Mouse (Mus musculus): Measurements from ENCODE around the gene Rgs12. TPM values are rescaled to one million over a fixed set of nuclear protein-coding genes. Genes with fewer than 3 reads are reported as not detected.

The Rgs12 gene
- total and polyA plus RNA-seq, 3 experiments: 13.1 to 26.2 (median 16.5) TPM

DNA sequence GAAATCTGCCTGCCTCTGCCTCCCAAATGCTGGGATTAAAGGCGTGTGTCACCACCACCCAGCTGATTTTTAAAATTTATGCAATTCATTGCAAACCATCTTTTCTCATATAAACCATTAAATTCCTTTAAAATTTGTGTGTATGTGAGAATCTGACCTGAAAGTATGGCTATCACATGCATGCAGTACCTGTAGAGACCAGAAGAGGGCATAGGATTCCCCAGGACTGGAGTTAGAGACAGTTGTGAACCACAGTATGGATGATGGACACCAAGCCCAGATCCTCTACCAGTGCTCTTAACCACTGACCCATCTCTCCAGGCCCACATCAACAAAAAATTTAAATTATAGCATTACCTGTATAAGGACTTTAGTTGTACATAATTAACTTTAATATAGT lies 15.8 kb upstream of the Rgs12 start:
- peaks cover 15% of the 10 kb centered on the region for H3K4me1 ChIP-seq (ENCODE audit: control insufficient read depth, insufficient read depth, low read length)
- H3K79me2 ChIP-seq (replicated peaks; ENCODE audit: control insufficient read depth, insufficient read depth, low read length): no peaks in the 10 kb centered on the region
- H3K9ac ChIP-seq (ENCODE audit: low read depth, low read length): no peak overlapping the region
- WGBS: 93% methylated on average over 1 of the region's 1 CpGs
- DNase-seq: no peak
- H3K27me3 ChIP-seq (ENCODE audit: control insufficient read depth, insufficient read depth, low read length): no peaks in the 10 kb centered on the region
- peaks cover 3% of the 10 kb centered on the region; the same call in 1 of the 2 replicates for H3K36me3 ChIP-seq (ENCODE audit: control insufficient read depth, insufficient read depth, low read length)
- H3K4me3 ChIP-seq: no peak overlapping the region
- intact Hi-C loops (cut with DNase I): loop anchor here (2.0 kb wide), 1 partner anchor 35 kb away; no protein-coding TSS in a partner anchor
- no peak overlapping the region for H3K27ac ChIP-seq
- TF ChIP-seq POLR2A (IDR thresholded peaks at IDR 0.05; ENCODE audit: insufficient read depth, low read depth, low read length): no peak
- peak; percentile 62 for TF ChIP-seq CTCF (IDR thresholded peaks at IDR 0.05)

DNA sequence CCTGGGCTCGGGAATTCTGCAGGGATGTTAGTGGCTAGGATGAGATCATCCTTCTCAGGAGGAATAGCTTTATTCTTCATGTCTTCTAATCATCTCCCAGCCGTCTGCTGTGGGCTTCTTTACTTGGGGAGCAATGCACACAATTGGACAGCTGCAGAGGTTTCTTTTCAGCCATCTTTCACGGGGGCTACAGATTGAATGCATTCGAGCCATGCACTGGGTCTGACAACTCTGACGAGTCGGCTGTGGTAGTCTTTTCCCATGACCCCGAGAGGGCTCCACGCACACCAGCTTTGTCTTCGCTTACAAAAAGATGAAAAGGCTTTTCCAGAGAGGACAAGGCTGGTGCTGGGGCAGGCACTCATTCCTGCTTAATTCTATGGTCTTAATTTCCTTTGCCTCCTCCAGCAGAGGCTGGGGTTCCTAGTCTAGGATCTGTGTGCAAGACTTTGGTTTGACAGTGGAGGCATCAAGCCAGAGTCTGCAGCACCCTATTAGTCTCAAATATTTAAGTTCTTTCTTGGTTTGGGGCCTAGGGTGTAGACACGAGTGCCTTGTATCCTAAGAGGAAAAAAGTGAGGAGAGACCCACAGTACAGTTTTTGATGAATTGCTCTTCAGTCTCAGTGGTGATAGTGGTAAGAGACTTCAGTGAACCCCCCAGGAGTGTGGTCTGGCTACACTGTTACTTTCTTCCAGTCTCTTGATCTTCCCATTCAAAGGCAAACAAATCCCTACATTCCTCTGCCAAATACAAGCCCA lies 7.4 kb upstream of the Rgs12 start:
- Histone ChIP-seq H3K4me1 (ENCODE audit: control insufficient read depth, insufficient read depth, low read length) (no peaks in the 10 kb centered on the region), H3K27me3 (ENCODE audit: control insufficient read depth, insufficient read depth, low read length) (no peaks in the 10 kb centered on the region), H3K9ac (ENCODE audit: low read depth, low read length) (no peak overlapping the region), H3K4me3 (no peak overlapping the region), H3K79me2 (replicated peaks; ENCODE audit: control insufficient read depth, insufficient read depth, low read length) (no peaks in the 10 kb centered on the region), H3K36me3 (ENCODE audit: control insufficient read depth, insufficient read depth, low read length) (no peaks in the 10 kb centered on the region), H3K27ac (no peak overlapping the region)
- 81% methylated on average over 10 of the region's 10 CpGs for WGBS
- intact Hi-C loops (cut with DNase I): no loop called here
- TF ChIP-seq EP300 (IDR thresholded peaks at IDR 0.05; ENCODE audit: insufficient read depth, low read depth, low read length) (no peak), POLR2A (IDR thresholded peaks at IDR 0.05; ENCODE audit: insufficient read depth, low read depth, low read length) (no peak), CTCF (IDR thresholded peaks at IDR 0.05) (no peak)
- no peak for DNase-seq

DNA sequence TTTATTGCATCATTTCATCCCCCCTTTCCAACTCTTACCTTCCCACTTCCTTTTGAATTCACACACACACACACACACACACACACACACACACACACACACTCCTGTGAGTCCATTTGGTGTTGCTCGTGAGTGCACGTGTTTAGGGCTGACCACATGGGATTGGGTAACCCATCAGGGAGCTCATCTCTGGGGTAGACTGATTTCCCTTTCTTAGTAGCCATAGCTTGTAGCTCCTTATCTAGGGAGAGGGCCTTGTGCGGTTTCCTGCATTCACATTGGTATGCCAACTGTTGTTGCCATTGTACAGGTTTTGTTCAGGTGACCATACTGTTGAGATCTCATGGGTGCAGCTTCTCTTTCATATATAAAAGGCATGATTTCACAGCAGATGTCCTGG lies 5.8 kb upstream of the Rgs12 start:
- intact Hi-C loops (cut with DNase I): no loop called here

DNA sequence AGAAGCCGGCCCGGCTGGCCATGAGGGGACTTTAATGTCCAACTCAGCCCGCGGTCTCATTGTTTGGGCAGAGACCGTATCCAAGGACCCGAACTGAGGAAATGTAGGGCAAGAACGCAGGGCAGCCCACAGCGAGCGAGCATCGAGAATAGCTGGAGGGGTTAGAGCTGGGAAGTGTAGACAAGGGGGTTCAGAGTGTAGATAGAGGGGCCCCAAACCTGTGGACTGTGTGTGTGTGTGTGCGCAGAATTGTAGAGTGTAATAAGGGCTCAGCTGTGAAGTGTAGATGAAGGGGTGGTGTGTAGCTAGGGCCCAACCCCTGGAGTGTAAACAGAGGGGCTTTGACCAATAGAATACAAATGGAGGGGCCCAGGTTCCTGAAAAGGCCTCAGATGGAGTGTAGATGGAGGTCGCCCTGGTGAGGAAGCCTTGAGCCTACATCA lies 545 bp downstream of the Rgs12 start:
- no peak for DNase-seq
- WGBS: 8% methylated on average over 12 of the region's 12 CpGs
- intact Hi-C loops (cut with DNase I): no loop called here

More for the DNA sequence above, 5.8 kb upstream of the Rgs12 start:
- Histone ChIP-seq H3K79me2 (replicated peaks; ENCODE audit: control insufficient read depth, insufficient read depth, low read length) (no peaks in the 10 kb centered on the region), H3K27me3 (ENCODE audit: control insufficient read depth, insufficient read depth, low read length) (no peaks in the 10 kb centered on the region), H3K9ac (ENCODE audit: low read depth, low read length) (no peak overlapping the region), H3K27ac (no peak overlapping the region), H3K36me3 (ENCODE audit: control insufficient read depth, insufficient read depth, low read length) (no peaks in the 10 kb centered on the region), H3K4me3 (no peak overlapping the region), H3K4me1 (ENCODE audit: control insufficient read depth, insufficient read depth, low read length) (no peaks in the 10 kb centered on the region)
- TF ChIP-seq POLR2A (IDR thresholded peaks at IDR 0.05; ENCODE audit: insufficient read depth, low read depth, low read length) (no peak), CTCF (IDR thresholded peaks at IDR 0.05) (no peak), EP300 (IDR thresholded peaks at IDR 0.05; ENCODE audit: insufficient read depth, low read depth, low read length) (no peak)
- 74% methylated on average over 3 of the region's 3 CpGs for WGBS
- no peak for DNase-seq

DNA sequence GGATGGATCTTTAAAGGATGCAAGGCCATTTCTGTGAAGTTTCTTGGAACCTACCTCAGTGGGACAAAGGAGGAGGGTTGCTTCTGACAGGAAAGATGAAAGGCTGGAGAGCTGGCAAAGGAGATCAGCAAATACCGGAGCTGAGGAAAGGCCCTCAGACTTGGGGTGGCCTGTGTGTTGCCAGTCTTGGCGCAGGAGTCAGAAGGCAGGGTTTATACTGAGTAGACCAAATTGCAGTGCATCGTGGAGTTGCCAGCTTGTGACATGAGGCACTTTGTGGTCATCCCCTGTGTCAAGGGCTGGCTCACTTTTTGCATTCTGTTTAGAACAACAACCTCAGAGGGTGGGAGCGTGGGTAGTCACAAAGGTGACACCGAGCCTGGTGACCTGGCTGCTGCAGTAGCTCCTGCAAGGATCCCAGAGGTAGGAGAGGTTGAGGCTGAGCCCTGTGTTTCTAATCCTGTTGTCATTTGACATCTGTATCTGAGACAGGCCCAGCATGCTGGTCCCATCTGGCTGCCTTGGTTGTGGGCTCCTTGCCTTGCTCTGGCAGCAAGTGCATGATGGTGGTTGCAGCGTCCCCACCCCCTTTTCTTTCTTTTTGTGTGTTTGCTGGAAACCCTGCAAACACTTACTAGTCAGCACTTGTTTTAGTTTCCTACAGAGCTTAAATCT lies 1.4 kb downstream of the Rgs12 start:
- WGBS: 66% methylated on average over 6 of the region's 6 CpGs
- H3K36me3 ChIP-seq (ENCODE audit: control insufficient read depth, insufficient read depth, low read length): no peaks in the 10 kb centered on the region
- no peaks in the 10 kb centered on the region for H3K27me3 ChIP-seq (ENCODE audit: control insufficient read depth, insufficient read depth, low read length)
- intact Hi-C loops (cut with DNase I): no loop called here
- peak overlapping the region; percentile 2; the same call in 1 of the 2 replicates for H3K27ac ChIP-seq
- no peak for DNase-seq
- H3K9ac ChIP-seq (ENCODE audit: low read depth, low read length): peak overlapping the region; percentile 5
- H3K79me2 ChIP-seq (replicated peaks; ENCODE audit: control insufficient read depth, insufficient read depth, low read length): no peaks in the 10 kb centered on the region
- TF ChIP-seq CTCF (IDR thresholded peaks at IDR 0.05) (no peak), EP300 (IDR thresholded peaks at IDR 0.05; ENCODE audit: insufficient read depth, low read depth, low read length) (no peak), POLR2A (IDR thresholded peaks at IDR 0.05; ENCODE audit: insufficient read depth, low read depth, low read length) (no peak)
- peak overlapping the region; percentile 83 for H3K4me3 ChIP-seq
- peaks cover 20% of the 10 kb centered on the region for H3K4me1 ChIP-seq (ENCODE audit: control insufficient read depth, insufficient read depth, low read length)

More for the DNA sequence above, 545 bp downstream of the Rgs12 start:
- Histone ChIP-seq H3K9ac (ENCODE audit: low read depth, low read length) (peak overlapping the region; percentile 80), H3K4me1 (ENCODE audit: control insufficient read depth, insufficient read depth, low read length) (peaks cover 12% of the 10 kb centered on the region), H3K27me3 (ENCODE audit: control insufficient read depth, insufficient read depth, low read length) (no peaks in the 10 kb centered on the region), H3K36me3 (ENCODE audit: control insufficient read depth, insufficient read depth, low read length) (no peaks in the 10 kb centered on the region), H3K27ac (peak overlapping the region; percentile 89), H3K4me3 (peak overlapping the region; percentile 83), H3K79me2 (replicated peaks; ENCODE audit: control insufficient read depth, insufficient read depth, low read length) (no peaks in the 10 kb centered on the region)
- TF ChIP-seq CTCF (IDR thresholded peaks at IDR 0.05): no peak
- TF ChIP-seq EP300 (IDR thresholded peaks at IDR 0.05; ENCODE audit: insufficient read depth, low read depth, low read length): no peak
- no peak for TF ChIP-seq POLR2A (IDR thresholded peaks at IDR 0.05; ENCODE audit: insufficient read depth, low read depth, low read length)

All from heart, adult 2 months (tissue).